Mouse (Mus musculus) lung, postnatal 0 days (tissue): ENCODE measurements around the gene Pdia4.

Experiments
- CTCF ChIP-seq: IDR thresholded peaks from 2 replicates; pipeline ENCODE4 v1.5.1; 2016; ENCODE audit warnings: antibody characterized with exemption, mild to moderate bottlenecking
- EP300 ChIP-seq: IDR thresholded peaks from 2 replicates; pipeline ENCODE4 v1.6.1; 2016; ENCODE audit warnings: antibody characterized with exemption, mild to moderate bottlenecking, control low read depth

GRCm38 (mm10) chr6:47787941-47788736 lies 25.1 kb downstream of the Pdia4 start:
- peak; percentile 33 for TF ChIP-seq CTCF
- TF ChIP-seq EP300 = peak; percentile 54
